Mouse (Mus musculus) hindbrain, embryonic 16.5 days (tissue): ENCODE results near the gene Akirin1. TPM values are rescaled to one million over a fixed set of nuclear protein-coding genes. Genes with fewer than 3 reads are reported as not detected.

ENCODE experiments used
- ATAC-seq: fragments of 200-750 bp; cut with Nextera tagmentation; 2 replicates; pipeline ENCODE4 v1.8.0; 2017; ENCODE audit warnings: moderate TSS enrichment, moderate library complexity
- H3K27ac ChIP-seq: fragments of 300-500 bp; sonication (generic); 2 replicates; pipeline ENCODE4 v1.5.1; 2014; ENCODE audit warnings: low read depth, mild to moderate bottlenecking, control low read depth, low read length, moderate library complexity
- H3K27me3 ChIP-seq: fragments of 300-500 bp; sonication (generic); replicated peaks from 2 replicates; pipeline ENCODE4 v1.6.1; 2014; ENCODE audit warnings: low read length; ENCODE audit not compliant: control insufficient read depth, insufficient read depth
- H3K36me3 ChIP-seq: fragments of 300-500 bp; sonication (generic); 2 replicates; pipeline ENCODE4 v1.6.1; 2014; ENCODE audit warnings: mild to moderate bottlenecking, low read length, moderate library complexity, mixed read lengths; ENCODE audit not compliant: control insufficient read depth, insufficient read depth
- H3K4me1 ChIP-seq: fragments of 300-500 bp; sonication (generic); 2 replicates; pipeline ENCODE4 v1.6.1; 2014; ENCODE audit warnings: low read depth, low read length; ENCODE audit not compliant: control insufficient read depth, insufficient read depth
- H3K4me2 ChIP-seq: fragments of 300-500 bp; sonication (generic); 2 replicates; pipeline ENCODE4 v1.6.1; 2014; ENCODE audit warnings: mild to moderate bottlenecking, low read length, control low read depth, moderate library complexity
- H3K4me3 ChIP-seq: fragments of 300-500 bp; sonication (generic); 2 replicates; pipeline ENCODE4 v1.5.1; 2014; ENCODE audit warnings: mild to moderate bottlenecking, low read length, control low read depth, moderate library complexity
- H3K9ac ChIP-seq: fragments of 300-500 bp; sonication (generic); 2 replicates; pipeline ENCODE4 v1.6.1; 2014; ENCODE audit warnings: low read depth, mild to moderate bottlenecking, control low read depth, low read length, moderate library complexity
- H3K9me3 ChIP-seq: fragments of 300-500 bp; sonication (generic); 2 replicates; pipeline ENCODE4 v1.6.1; 2014; ENCODE audit warnings: mild to moderate bottlenecking, low read length, moderate library complexity; ENCODE audit not compliant: control insufficient read depth
- WGBS: fragments of 180-500 bp; shearing (Covaris S2); extraction: QIAGEN DNeasy Blood & Tissue Kit; methylation state at CpG from one replicate; pipeline ENCODE4 v1.1.7; 2014; 5-methylcytosine and 5-hydroxymethylcytosine counted together
- polyA plus RNA-seq: library from polyadenylated mRNA; unstranded; fragments of >200 nt; fragmentation: Nextera tagmentation; extraction: Ambion mirVana; gene quantifications from 2 replicates; pipeline ENCODE4 v1.2.1, GENCODE M21; 2015

Gene Akirin1
- 77.9 and 79.1 TPM in 2 replicates for polyA plus RNA-seq

DNA sequence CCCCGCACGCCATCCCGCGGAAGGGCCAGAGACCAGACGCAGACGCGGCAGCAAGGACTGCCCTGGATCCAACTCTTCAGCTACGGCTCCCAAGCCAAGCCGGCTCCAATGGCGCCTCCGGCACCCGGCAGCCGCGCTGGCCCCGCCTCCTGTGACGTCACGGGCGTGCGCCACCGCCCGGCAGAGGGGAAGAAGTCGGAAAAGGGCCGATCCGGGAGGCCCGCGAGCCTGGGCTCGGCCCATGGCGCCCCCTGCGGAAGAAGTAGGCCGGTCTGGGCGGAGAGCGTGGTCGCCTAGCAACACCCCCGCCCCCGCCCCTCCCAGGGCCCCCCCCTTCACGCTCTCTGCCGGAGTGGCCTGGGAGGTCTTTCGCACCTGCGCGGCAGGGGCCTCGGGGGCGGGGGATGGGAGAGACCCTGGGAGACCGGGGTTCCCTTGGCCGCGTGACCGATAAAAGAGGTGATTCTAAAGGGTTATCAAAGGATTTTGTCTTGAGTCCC, at the start of gene Akirin1:
Gene Akirin1 (minus strand): TSS at position 194 of the 500 bp plus-strand sequence.
- WGBS, result 0% methylated on average over 43 of the region's 46 CpGs
- peak; percentile 99 for ATAC-seq

DNA sequence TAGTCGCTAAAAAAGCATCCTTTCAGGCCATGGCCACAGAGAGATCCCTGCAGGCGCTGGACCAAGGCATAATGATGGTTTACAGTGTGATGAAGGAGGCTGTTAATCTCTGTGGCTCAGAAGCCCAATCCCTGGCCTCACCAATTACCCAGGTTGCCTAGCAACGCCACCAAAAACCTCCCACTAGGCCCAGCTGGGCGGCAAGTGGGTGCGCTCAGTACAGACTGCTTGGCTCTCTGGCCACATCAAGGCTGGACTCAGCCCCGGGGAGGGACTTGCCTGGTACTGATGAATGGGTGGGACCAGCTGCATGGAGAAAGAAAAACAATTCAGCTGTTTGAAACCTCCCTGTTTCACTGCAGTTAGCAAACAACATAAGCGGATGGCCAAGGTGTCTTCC, 47.7 kb upstream of the Akirin1 start:
- no peaks in the 10 kb centered on the region for H3K9me3 ChIP-seq
- no peak overlapping the region for H3K4me3 ChIP-seq
- 35% methylated on average over 7 of the region's 7 CpGs for WGBS
- no peak overlapping the region for H3K27ac ChIP-seq
- H3K27me3 ChIP-seq, result no peaks in the 10 kb centered on the region
- ATAC-seq, result peak; percentile 83
- no peak overlapping the region for H3K9ac ChIP-seq
- no peaks in the 10 kb centered on the region for H3K36me3 ChIP-seq
- no peaks in the 10 kb centered on the region for H3K4me1 ChIP-seq
- H3K4me2 ChIP-seq, result no peak overlapping the region

More for the DNA sequence above, at the start of gene Akirin1:
- no peaks in the 10 kb centered on the region for H3K27me3 ChIP-seq
- peak within 1 kb of the TSS; percentile 87 for H3K9ac ChIP-seq
- no peaks in the 10 kb centered on the region for H3K9me3 ChIP-seq
- H3K4me2 ChIP-seq, result peak within 1 kb of the TSS; percentile 69
- peak within 1 kb of the TSS; percentile 96 for H3K4me3 ChIP-seq
- H3K36me3 ChIP-seq, result no peaks in the 10 kb centered on the region
- peaks cover 17% of the 10 kb centered on the region for H3K4me1 ChIP-seq
- peak within 1 kb of the TSS; percentile 91 for H3K27ac ChIP-seq

DNA sequence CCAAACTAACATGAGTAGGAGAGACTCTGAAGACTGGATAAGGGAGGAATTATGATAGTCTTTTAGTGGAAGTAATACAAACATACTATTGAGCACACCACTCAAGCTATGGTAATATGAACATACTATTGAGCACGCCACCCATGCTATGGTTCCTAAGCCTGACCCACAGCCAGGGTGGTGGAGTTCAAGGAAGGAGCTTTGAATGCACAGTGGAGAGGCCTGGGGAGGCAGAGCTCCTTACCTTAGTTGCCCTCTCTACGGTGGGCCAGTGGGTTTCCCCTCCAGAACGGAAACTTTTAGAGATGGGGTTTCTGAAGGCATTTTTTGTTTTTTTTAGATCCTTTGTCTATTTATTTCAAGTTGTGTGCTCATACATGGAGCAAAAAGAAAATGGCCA, 47.3 kb upstream of the Akirin1 start:
- no peak overlapping the region for H3K4me2 ChIP-seq
- no peak for ATAC-seq
- H3K36me3 ChIP-seq, result no peaks in the 10 kb centered on the region
- WGBS, result 80% methylated on average over 3 of the region's 3 CpGs
- H3K4me1 ChIP-seq, result no peaks in the 10 kb centered on the region
- H3K27ac ChIP-seq, result no peak overlapping the region
- H3K4me3 ChIP-seq, result no peak overlapping the region
- H3K9ac ChIP-seq, result no peak overlapping the region
- H3K9me3 ChIP-seq, result no peaks in the 10 kb centered on the region
- no peaks in the 10 kb centered on the region for H3K27me3 ChIP-seq

DNA sequence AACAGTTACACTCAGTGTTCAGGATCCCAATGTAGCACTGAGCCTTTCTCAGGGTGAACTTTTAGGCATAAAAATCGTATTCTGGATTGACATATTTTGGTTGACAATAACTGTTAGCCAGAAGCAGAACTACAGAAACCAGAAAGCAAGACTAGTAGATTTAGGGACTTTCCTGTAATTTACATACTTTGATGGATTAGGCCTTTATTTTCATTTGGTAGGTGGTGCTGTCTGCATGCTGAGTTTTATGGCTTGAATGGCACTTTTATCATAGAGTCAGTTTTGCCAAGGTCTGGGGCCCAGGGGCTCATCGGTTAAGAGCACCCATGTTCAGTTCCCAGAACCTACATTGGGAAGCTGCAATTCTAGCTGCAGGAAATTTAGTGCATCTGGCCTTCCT, 44.9 kb upstream of the Akirin1 start:
- Histone ChIP-seq H3K9me3 (no peaks in the 10 kb centered on the region), H3K4me3 (no peak overlapping the region), H3K36me3 (no peaks in the 10 kb centered on the region), H3K9ac (no peak overlapping the region), H3K4me2 (no peak overlapping the region), H3K27me3 (no peaks in the 10 kb centered on the region), H3K27ac (no peak overlapping the region), H3K4me1 (no peaks in the 10 kb centered on the region)
- ATAC-seq, result no peak
- WGBS, result 77% methylated on average over 2 of the region's 2 CpGs

DNA sequence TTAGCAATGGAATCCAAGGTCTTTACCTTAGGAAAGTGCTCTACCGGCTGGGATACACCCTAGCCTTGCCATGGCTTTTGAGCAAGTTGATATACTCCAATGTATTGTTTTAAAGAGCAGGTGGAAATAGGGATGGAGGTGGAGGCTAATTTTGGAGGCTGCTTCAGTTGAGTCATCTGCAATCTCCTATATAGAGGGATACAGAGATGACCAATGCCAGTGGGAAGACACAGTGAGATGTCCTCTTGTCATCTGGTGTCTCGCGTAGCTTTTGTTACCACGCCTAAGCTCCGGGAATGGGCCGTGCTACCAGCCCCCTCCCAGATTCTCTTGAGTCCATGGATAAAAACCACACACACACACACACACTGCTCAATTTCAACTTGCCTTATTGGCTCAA, 43.0 kb upstream of the Akirin1 start:
- ATAC-seq, result no peak
- Histone ChIP-seq H3K9ac (no peak overlapping the region), H3K27ac (no peak overlapping the region), H3K27me3 (no peaks in the 10 kb centered on the region), H3K9me3 (no peaks in the 10 kb centered on the region), H3K4me3 (no peak overlapping the region), H3K4me2 (no peak overlapping the region), H3K4me1 (no peaks in the 10 kb centered on the region), H3K36me3 (no peaks in the 10 kb centered on the region)
- 92% methylated on average over 6 of the region's 6 CpGs for WGBS

DNA sequence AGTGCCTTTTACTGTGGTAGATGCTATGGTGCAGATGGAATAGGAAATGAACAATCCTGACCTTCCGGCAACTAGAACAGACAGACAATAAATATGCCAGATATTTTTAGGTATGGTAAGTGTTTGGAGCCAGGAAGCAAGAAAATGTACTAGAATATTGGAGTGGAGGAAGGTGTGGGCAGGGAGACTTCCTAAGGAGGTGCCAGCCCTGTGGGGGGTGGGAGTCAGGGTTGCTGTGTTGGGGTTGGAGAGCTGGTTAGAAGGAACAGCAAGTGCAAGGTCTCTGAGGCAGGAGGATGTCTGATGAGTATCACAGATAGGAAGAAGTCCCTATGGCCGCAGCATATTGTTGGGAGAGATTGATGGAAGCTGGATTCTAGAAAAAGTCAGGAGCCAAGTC, 42.5 kb upstream of the Akirin1 start:
- Histone ChIP-seq H3K27ac (no peak overlapping the region), H3K4me1 (peaks cover 2% of the 10 kb centered on the region; the same call in 1 of the 2 replicates), H3K27me3 (no peaks in the 10 kb centered on the region), H3K4me3 (no peak overlapping the region), H3K4me2 (no peak overlapping the region), H3K9me3 (no peaks in the 10 kb centered on the region), H3K9ac (no peak overlapping the region), H3K36me3 (no peaks in the 10 kb centered on the region)
- no peak for ATAC-seq
- 89% methylated on average over 2 of the region's 2 CpGs for WGBS

DNA sequence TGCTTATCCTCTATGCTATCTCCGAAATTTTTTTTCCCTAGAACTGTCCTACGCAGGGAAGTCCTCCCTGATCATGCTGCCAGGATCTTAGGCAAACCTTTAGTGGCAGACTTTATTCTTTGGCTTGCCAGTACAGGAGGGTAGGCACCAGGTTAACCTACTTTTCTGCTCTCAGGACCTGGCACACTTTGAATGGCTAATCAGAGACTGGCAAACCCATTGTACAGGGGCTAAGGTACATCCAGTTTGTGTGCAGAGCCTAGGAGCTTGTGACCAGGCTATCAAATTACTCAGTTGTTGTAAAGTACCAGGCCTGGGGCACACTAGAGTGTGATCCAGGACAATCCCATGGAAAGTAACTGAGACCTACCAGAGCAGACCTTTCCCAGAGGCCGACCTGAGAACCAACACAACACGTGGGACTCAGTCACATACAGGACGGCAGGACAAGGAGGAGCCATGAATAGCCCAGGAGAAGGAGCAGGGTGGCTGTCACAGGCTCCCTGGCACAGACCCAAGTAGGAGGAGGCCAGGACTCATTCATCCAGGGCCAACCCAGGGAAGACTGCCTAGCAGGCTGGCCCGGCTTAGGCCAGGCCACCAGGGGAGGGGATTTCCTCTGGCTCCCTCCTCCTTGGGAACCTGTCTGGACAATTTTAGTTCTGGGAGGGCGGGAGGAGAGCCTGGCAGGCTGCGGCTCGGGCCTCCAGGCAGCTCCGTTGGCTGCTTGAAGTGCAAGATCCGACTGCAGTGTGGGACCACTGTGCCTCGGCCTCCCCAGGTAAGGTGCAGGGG, 37.2 kb upstream of the Akirin1 start, which contains the start of gene Rhbdl2:
Gene Rhbdl2 (plus strand): TSS at position 684 of the 795 bp plus-strand sequence.
- Histone ChIP-seq H3K27me3 (no peaks in the 10 kb centered on the region), H3K27ac (no peak within 1 kb of the TSS), H3K4me3 (no peak within 1 kb of the TSS), H3K36me3 (no peaks in the 10 kb centered on the region), H3K4me2 (peak within 1 kb of the TSS; percentile 34), H3K9ac (peak within 1 kb of the TSS; percentile 14; the same call in 1 of the 2 replicates), H3K9me3 (no peaks in the 10 kb centered on the region), H3K4me1 (peaks cover 2% of the 10 kb centered on the region; the same call in 1 of the 2 replicates)
- 36% methylated on average over 12 of the region's 12 CpGs for WGBS
- ATAC-seq, result peak; percentile 93

DNA sequence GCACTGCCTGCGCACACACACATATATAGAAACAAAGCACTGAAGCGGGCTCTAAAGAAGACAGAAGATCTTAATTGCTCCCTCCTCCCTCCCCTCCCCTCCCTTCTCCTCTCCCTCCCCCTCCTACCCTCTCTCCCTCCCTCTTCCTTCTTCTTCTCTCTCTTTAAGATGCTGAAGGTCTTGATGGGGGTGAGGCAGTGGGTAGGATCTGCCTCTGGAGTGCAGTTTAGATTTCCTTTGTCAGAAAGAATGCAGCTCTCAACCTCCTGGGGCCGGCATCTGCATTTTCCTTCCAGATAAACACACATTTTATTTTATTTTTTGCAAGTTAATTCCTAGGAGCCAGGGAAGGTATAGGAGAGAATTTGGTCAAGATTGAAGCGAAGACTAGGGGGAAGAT, 18.1 kb upstream of the Akirin1 start:
- H3K4me2 ChIP-seq, result no peak overlapping the region
- H3K4me3 ChIP-seq, result no peak overlapping the region
- H3K9me3 ChIP-seq, result no peaks in the 10 kb centered on the region
- H3K36me3 ChIP-seq, result no peaks in the 10 kb centered on the region
- no peaks in the 10 kb centered on the region for H3K27me3 ChIP-seq
- no peak overlapping the region for H3K9ac ChIP-seq
- ATAC-seq, result no peak
- no peaks in the 10 kb centered on the region for H3K4me1 ChIP-seq
- WGBS, result 67% methylated on average over 4 of the region's 4 CpGs
- no peak overlapping the region for H3K27ac ChIP-seq

DNA sequence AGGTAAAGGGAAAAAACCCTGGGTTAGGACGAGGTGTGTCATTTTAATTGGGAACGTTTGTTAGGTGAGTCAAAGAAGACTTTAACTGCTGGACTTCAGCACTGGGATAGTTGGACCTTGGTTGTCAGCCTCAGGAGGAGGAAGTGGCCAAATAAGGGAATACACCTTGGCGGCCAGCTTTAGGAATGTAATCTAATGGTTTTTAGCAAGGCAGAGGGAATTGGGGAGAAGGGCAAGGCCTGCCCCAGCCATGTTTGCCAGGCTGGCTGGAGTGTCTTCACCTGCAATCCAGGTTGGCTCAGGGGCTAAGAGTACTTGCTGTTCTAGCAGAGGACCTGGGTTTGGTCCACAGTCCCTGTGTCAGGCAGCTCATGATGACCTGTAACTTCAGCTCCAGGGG, 17.7 kb upstream of the Akirin1 start:
- Histone ChIP-seq H3K36me3 (no peaks in the 10 kb centered on the region), H3K4me1 (no peaks in the 10 kb centered on the region), H3K9ac (no peak overlapping the region), H3K4me2 (no peak overlapping the region), H3K27ac (no peak overlapping the region), H3K27me3 (no peaks in the 10 kb centered on the region), H3K4me3 (no peak overlapping the region), H3K9me3 (no peaks in the 10 kb centered on the region)
- 79% methylated on average over 3 of the region's 3 CpGs for WGBS
- ATAC-seq, result no peak
